Mouse (Mus musculus) adrenal gland, adult 2 months (tissue): ENCODE results near the gene Ush1g. TPM values are rescaled to one million over a fixed set of nuclear protein-coding genes. Genes with fewer than 3 reads are reported as not detected.

ENCODE experiments used
- DNase-seq: peaks from one replicate; pipeline ENCODE4 v3.0.0; 2021
- long read RNA-seq: library from polyadenylated mRNA; stranded (forward); transcript quantifications from one replicate; pipeline ENCODE4 v2.0.0, GENCODE M21; 2021
- polyA plus RNA-seq: library from polyadenylated mRNA; depleted of rRNA; stranded (reverse); fragments of >200 nt; gene quantifications from 2 replicates; pipeline ENCODE4 v1.2.3, GENCODE M21; 2012; rRNA removed
- total RNA-seq, 2 experiments: library from RNA; stranded (reverse); gene quantifications; 2 replicates each; pipeline ENCODE4 v1.2.3; 2021

The Ush1g gene
- under 1 TPM; 0.49 to 0.69 TPM for total RNA-seq
- 0.50 and 0.52 TPM in 2 replicates for polyA plus RNA-seq
- long read RNA-seq, partial matches to known transcripts = 0 of 1 reads
- long read RNA-seq, other reads (novel, unspliced or antisense) = 0 of 1 reads

DNA sequence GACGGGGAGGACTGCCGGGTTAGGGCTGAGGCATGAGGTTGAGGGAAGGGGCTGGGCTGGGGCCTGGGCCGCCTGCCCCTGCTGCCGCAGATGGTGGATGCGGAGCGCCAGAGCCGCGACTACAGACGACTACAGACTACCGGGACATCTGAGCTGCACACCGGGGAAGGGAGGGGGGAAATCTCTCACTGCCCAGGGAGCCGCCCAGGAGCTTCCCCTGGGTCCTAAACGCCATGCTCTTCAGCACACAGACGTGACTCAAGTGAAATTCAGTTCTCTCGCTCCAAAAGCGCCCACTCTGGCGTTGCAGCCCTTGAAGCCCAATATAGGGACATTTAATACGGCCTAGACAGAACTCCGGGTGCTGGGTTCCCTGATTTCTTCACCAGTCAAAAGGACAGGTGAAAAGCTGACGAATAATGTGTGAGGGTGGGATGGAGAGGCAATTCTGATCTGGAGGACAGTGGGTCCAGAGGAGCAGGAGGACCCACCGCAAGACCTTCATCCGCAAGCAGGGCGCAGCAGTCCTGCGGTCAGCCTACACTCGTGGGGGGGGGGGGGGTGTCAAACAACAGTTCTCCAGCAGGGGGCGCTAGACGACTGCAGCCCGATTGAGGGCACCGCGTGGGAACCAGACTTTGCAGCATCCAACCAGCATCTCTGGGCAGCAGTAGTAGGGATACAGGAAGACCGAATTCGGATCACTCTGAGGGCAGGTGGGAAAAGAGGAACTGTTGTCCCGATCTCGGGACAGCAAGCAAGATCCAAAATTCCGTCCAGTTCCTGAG is at the start of gene Ush1g:
Gene Ush1g, minus strand, starts transcription at position 136 of the 788 bp plus-strand sequence.
- peak; percentile 63 for DNase-seq

DNA sequence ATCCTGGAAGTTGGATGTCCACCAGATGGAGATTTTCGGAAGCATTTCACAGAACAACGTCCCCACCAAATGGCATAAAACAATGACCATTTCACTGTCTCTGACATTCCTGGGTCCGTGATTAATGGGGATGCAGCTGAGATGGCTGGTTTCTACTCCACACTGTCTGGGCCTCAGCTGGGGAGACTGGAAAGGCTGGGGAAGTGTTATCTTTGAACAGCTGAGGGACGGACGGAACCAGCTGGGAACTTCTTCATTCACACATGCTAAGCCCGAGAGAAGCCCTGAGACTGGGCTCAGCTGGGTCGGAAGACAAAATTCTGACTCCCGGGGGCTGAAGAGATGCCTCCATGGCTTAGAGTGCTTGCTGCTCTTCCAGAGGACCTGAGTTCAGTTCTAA is 49.5 kb upstream of the Ush1g start:
- no peak for DNase-seq

DNA sequence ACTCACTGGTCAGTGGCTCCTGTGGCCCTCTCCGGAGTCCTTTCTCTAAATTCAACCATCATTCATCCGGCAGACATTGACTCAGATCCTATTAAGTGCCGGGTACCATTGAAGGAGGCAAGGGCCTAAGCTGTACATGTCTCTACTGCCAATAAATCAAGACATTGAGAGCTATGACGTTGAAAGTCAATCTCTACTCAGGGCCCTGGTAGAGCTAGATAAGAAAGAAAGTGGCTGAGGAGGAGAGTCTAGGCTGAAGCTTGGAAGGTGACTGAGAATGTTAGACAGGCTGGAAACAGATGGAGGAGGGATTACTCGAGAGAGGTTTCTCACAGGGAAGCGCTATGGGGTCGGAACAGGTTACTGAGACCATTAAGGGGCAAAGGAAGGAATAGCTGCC is 48.5 kb upstream of the Ush1g start:
- no peak for DNase-seq

DNA sequence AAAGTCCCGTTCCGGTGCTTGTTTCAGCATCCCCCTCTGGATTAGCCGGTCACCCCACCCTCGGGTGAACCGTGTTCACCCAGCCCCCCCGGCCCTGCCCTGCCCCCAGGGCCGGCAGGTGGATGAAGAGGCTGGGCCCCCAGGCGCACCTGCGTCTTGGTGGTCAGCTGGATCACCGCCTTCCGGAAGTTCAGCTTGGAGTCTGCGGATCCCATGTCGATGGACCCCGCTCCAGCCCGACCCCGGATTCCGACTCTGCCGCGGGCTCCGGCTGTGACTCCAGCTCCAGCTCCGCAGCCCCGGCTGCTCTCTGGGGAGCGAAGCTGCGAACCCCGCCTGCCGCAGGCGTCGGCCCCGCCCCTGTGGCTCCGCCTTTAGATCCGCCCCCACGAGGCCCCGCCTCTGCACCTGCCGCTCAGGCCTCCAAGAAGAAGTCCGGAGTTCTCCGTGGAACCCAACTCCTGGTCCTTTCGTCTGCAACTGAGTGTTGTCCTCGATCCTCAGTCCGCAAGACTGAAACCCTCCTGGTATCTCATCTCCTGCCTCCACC is 45.6 kb upstream of the Ush1g start, which contains the start of gene Hid1:
Gene Hid1, minus strand, starts transcription at position 362 of the 550 bp plus-strand sequence.
- DNase-seq = peak; percentile 94

DNA sequence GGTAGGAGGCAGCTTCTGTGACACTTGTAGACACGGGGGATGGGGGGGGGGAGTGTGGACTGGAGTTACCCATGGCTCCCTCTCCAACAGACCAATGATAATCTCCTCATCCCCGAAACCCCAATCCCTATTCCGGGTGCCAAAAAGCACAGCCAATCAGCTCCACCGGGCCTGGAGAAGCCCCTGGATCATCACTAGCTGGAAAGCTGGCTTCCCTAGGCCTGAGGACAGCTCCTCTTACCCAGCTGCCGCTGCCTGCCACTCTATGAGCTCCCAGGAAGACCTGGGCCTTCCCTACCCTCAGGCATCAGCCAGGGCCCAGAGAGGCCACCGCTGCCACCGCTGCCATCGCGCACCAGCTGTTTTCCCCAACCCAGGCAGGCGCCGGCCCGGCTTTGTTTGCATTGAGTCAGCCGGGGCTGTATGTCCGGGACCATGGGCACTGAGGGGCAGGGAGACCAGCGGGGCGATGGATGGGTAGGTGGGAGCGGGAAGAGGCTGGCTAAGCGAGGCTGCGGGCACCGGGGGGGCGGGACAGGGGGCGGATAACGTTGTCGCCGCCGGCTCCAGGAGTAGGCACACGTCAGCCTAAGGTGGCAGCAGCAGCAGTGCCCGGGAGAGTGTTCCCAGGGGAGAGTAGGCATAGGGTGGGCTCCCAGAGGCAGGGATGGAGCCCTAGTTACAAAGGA is 45.0 kb upstream of the Ush1g start:
- DNase-seq = peak; percentile 46

DNA sequence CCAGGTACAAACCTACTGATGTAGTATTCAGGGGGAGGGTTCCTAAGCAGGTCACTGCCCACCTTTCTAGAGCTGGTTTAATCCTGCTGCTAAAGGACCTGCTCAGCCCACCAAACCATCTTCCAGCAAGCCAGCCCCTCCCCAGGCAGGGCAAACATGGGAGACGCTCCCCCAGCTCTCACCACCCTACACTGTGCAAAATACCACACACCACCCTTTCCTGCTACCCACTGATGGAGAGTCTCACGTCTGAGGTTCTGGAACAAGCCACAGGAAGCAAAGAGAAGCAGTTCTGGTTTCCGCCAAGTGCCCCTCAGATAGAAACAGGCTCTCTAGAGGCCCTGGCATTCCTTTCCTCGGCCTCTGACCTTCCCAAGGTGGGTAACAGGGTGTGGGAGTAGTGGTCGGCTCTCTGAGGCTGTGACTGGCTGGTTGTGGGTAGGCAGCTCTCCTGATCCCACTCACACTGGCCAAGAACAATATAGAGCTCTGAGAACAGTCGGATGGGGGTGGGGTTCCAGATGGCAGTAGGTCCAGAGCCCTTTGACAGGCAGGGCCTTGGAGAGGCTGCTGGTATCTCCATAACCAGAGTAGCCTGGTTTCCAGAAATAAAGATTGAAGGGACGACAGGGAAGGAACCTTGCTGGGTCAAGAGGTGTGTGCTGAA is 44.3 kb upstream of the Ush1g start:
- DNase-seq = no peak

DNA sequence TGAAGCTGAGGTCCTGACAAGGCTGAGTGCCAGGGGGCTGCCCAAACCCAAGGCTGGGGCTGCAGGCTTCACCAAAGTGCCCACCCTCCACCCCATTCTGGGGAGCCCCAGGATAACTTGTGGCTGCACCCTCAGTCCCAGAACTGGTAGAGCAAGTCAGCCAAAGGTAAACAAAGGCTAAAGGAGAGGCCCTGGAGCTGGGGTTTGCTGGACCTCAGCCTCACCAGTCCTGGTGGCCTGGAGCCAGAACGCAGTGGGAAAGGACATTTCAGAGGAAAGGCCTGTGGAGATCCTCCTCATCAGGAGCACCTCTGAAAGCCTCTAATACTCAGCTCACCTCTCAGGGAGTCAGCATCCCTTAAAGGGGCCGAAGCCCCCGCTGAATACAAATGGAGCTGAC is 42.3 kb upstream of the Ush1g start:
- DNase-seq = no peak

DNA sequence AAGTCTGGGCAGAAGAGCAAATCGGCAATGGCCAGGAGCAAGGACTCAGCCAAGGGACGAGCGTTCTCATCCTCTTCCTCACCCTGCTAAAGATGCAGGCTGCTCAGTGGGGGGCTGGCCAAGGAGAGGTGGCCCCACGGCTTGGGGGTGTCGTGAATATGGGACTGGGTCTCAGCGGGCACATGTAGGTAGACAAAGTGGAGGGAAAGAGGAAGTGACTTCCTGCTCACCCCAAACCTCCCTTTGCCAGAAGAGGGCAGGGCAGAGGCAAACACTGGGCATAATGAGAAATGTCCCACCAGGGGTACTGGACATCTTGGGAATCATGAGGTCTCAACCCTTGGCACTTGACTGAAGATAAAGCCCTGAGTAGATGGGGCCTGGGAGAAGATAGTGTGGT is 37.9 kb upstream of the Ush1g start:
- no peak for DNase-seq

DNA sequence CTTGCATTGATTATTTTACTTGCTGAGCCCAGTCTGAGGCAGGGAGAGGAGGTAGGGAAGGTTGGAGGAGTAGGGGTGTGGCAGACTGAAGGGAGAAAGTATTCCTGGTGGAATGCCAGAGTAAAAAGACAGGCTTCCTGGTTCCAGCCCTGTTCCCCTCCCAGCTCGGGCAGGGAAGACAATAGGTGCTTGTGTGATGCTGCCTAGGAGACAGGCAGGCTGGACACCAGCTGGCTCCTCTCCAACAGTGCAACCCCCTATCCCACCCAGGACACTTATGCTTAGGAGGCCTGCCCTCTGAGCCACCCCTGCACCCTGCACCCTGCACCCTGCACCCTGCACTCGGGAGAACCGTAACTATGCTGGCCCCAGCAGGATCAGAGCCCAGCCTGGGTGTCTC is 37.5 kb upstream of the Ush1g start:
- no peak for DNase-seq

DNA sequence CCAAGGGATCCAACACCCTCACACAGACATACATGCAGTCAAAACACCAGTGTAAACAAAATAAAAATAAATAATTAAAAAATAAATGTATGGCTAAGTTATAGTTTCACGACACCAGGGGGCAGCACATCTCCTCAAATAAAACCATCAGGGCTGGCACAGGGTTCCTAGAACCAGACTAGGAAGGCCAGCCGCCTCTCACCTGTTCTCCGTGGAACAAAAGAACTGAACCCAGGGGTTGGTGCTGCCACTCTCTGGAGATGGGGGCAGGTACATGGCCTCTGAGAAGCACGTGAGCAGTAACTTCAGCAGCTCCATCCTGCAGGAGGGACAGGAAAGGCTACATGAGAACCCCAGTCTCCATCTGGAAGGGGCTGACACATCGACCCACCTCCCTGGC is 36.6 kb upstream of the Ush1g start:
- DNase-seq = peak; percentile 68

DNA sequence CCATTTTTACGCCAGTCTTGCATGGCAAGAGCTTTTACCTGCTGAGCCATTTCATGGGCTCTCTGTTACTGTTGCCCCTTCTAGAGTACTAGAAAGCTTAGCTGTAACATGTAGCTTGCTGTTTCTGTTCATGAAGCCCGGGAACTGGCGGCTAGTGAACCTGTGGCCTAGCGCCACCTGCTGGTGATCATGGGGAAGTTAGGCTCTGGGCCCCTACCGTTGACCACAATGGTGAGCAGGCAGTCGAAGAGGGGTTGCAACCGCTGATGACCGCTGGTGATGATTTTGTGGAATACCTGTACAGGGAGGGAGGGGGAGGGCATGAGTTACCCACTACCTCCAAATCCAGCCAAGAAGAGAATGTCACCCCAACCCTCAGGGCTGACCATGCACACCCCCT is 32.3 kb upstream of the Ush1g start:
- DNase-seq = peak; percentile 59

DNA sequence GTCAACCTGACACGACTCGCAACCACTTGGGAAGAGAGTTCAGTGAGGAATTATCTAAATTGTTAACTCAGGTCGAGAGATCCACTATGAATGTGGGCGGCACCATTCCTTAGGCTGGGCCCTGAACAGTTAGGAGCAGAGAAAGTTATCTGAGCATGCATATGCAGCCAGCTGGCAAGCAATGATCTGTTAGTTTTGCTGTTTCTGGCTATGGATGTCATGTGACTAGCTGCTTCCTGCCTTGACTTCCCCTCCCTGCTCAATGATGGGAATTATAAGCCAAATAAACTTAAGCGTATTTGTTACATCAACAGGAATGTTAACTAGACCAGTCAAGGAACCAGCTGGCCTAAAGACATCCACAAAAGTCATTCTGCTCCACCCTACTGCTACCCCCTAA is 31.5 kb upstream of the Ush1g start:
- DNase-seq = no peak

DNA sequence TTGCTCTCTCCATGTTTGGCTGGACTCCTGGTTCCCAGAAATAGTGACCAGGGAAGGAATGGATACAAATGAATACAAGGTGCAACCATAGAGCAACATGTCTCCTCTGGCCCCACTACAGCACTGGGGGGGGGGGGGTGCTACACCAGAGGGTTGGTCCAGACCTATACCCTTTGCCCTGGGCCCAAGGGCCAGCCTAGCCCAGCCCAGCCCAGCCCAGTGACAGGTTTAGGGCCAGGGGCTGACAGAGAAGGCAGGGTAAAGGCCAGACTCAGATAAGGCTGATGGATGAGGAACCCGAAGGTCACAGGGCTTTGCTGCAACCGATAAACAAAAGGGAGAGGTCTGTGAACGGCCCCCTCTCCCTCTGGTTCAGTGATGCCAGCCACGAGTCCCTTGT is 28.1 kb upstream of the Ush1g start:
- DNase-seq = no peak

DNA sequence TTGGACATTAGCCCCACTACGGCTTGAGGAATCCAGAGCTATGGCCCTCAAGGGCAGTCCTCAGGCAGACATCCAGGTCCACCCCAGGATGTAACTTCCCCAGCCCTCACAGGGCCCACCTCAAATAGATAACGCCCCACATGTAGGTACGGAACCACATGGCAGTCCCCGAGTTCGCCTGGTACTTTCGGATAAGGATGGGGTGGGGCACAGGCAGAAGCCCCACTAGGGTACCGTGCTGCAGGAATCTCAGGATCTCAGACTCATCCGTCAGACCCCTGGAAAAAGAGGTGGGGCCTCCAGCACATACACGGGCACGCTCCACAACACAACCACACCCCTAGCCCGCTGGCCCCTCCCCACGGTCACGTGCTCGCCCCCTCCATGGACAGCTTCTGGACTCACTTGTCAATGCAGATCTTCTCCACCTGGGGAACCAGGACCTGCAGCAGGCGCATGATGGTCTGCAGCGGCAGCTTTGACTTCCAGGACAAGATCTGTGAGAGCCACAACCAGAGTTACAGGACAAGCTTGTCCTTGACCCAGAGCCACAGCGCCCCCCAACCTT is 26.9 kb upstream of the Ush1g start:
- DNase-seq = no peak

DNA sequence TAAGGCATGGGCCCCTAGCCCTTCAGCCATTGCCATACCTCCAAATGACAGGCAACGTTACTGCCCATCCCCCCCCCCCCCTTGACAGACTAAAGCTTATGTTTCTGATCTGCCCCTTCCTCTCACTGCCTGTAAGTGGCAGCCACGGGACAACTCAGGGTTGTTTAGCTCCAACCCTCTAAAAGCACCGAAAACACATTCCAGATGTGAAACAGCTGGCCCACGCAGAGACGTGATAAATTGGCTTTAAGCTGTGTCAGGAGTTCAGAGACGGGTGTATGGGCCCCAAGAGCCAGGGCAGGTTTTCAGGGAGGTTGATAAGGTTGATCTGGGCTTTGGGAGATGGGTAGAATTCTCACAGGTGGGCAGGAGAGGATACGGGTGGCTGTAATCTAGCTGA is 23.7 kb upstream of the Ush1g start:
- no peak for DNase-seq

DNA sequence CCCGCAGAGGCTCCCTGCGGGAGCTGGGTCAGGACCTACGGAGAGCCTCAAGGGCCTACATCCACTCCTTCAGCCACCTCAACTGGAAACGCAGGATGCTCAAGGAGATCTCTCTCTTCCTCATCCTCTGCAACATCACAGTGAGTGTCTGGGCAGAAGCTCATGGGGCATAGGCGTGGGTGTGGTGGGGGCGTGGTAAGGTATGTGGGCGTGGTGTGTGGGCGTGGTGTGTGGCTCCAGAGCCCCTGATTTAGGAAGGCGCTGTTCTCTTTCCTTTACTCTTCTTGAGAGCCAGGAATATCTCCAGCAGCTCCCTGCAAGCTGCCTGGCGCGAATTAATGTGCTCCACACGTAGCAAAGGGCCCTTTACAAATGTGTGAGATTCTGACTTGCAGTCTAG is 23.1 kb upstream of the Ush1g start:
- DNase-seq = no peak

DNA sequence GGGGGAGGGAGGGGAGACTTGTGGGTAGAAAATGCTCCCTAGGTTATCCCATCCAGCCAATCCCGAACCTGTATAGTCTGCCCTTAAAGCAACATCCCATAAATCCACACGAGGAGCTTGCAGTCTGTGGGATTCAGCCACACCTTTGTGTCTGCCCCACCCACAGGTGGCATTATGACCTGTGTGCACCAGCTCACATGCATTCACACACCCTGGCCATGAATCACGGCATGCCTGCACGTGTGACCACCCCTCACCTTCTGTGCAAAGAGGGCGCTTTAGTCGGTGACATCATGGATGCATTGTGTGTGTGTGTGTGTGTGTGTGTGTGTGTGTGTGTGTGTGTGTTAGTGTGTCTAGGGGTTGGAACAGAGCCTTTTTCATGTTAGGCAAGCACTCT is 20.0 kb upstream of the Ush1g start:
- no peak for DNase-seq

DNA sequence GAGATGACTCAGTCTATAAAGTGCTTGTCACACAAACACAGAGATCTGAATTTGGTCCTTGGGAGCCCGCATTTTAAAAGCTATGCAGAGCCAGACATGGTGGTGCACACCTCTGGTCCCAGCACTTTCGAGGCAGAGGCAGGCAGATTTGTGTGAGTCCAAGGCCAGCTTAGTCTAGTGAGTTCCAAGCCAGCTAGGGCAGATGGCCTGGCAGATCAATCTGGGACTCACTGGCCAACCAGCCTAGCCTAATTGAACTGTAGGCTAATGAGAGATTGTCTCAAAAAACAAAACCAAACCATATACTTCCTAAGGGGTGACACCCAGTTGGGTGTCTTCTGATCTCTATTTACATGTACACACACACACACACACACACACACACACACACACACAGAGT is 19.4 kb upstream of the Ush1g start:
- no peak for DNase-seq

DNA sequence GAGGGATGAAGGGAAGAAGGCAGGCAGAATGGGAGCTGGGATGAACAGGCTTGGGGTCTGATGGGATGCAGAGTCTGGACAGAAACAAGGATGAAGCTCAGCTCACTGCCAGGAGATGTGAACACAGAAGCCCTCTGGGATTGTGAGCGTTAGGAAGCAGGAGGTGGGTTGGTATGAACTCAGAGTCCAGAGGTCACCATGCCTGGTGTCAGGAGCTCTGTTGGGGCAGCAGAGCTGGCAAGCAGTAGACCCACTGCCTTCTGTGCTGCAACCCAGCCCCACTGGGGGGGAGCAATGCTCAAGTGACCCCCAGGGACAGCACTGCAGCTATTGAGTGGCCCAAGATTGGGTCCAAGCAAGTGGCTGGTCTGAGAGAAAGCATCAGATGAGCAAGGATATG is 16.0 kb upstream of the Ush1g start:
- DNase-seq = no peak

DNA sequence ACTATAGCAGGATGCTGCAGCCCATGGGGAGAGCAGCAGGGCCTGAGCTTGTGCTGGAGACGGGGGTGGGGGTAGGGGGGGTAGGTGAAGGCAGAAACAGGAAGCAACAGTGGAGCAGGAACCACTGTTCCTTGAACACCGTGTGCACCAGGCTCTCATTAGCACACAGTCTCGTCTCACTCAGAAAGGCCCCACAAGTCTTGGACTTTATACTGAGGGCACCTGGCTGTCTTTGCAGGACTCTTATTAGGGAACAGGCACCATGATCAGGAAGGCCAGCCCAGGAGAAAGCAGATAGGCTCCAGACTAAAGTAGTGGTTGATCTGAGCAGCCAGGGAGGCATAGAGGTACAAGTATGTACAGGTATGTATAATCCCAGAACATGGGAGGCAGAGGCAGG is 15.5 kb upstream of the Ush1g start:
- no peak for DNase-seq

DNA sequence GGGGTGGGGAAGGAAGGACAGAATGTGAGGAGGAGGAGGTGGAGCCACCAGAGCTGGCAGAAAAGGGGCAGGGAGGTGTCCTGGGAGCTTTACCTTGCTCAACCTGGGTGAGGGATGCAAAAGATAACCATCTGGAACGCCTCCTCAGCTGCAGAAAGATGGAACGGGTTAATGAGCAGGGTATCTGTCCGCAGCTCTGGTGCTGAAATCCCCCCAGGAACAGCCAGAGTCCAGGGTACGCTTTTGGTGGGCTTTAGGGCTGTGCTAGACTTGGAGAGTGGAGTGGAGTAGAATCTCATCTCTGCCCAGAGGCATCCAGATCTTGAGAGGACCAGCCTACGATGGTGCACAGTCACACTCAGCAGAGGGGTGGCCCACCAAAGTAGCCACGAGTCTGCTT is 14.3 kb upstream of the Ush1g start:
- DNase-seq = no peak

DNA sequence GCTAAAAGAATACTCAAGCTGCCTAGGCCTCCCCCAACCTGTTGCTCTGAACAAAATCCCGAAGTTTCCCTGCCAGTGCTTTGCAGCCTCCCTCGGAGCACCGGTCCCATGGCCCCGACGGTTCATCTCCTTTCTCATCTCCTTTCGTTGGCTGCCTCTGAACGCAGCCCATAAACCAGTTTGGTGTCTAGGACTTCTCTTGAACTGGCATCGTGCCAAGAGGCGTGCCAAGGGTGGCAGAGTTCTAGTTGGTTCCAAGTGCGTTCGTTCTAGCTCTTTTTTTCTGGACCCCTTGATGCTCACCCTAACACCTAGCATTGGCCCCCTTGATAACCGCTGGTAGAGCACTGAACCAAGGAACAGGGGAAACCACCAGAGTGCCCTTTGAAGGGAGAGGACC is 13.4 kb upstream of the Ush1g start:
- DNase-seq = no peak
